Comparison of ENCODE assay signal across 8 mouse cellular contexts in genomic region chr10:117375841-117376579, GRCm38 (mm10). TPM values are rescaled to one million over a fixed set of nuclear protein-coding genes. Genes with fewer than 3 reads are reported as not detected.
DNase-seq lines count a peak whose midpoint lies in the region; ATAC-seq lines count a peak whose summit lies in the region.

No protein-coding gene starts in this region.

- H3K9ac ChIP-seq in hindbrain, embryonic 12.5 days: peak overlapping the region; percentile 100

- no peaks in the 10 kb centered on the region for H3K9me3 ChIP-seq in hindbrain, embryonic 12.5 days (replicated peaks)

- peak; percentile 56 for ATAC-seq in frontal cortex, adult (ENCODE audit: low TSS enrichment)
- ATAC-seq in hindbrain, embryonic 12.5 days (ENCODE audit: low FRiP score): peak; percentile 65

- H3K36me3 ChIP-seq in hindbrain, embryonic 12.5 days: no peaks in the 10 kb centered on the region

- H3K27ac ChIP-seq in hindbrain, embryonic 12.5 days: peak overlapping the region; percentile 96

- no peaks in the 10 kb centered on the region for H3K27me3 ChIP-seq in hindbrain, embryonic 12.5 days

- peak; percentile 74 for DNase-seq in Muller cell, postnatal 12 days (ENCODE audit: inconsistent ontology term)
- peak; percentile 53 for DNase-seq in cerebellum, adult 8-10 months
- peak; percentile 52 to 56 for DNase-seq in layer of hippocampus, postnatal 36 days
- DNase-seq in lung, postnatal 14 days: peak; percentile 54
- DNase-seq in ovary, postnatal 36 days (ENCODE audit: low spot score): peak; percentile 56
- DNase-seq in thymus, postnatal 10 days (ENCODE audit: low spot score in 2 of 2): peak; percentile 37 to 39

- H3K4me3 ChIP-seq in hindbrain, embryonic 12.5 days: peak overlapping the region; percentile 96

- H3K4me1 ChIP-seq in hindbrain, embryonic 12.5 days: peaks cover 15% of the 10 kb centered on the region; the same call in 1 of the 2 replicates

- peak overlapping the region; percentile 79 for H3K4me2 ChIP-seq in hindbrain, embryonic 12.5 days (replicated peaks)

- WGBS in hindbrain, embryonic 12.5 days: under 1% methylated on average over 52 of the region's 74 CpGs

RNA-seq across cellular contexts. Expression of gene Cpsf6, which starts 3.8 kb away (rescaled TPM):
- 231 and 248 TPM in 2 replicates for polyA plus RNA-seq in hindbrain, embryonic 12.5 days (2016; fragmentation: Nextera tagmentation; extraction: Ambion mirVana)
- total RNA-seq in layer of hippocampus, postnatal 36 days (2021): 100 to 1,000 TPM; 119 TPM

Comparison
In these comparisons a context has a peak if more than half of its experiments do, and no peak if none do; other contexts are left out.
1. Peak in every context shown above with its lines: DNase-seq, ATAC-seq, H3K4me3 ChIP-seq and H3K27ac ChIP-seq.